Mouse (Mus musculus): ENCODE results near the gene Sh3bp5l. TPM values are rescaled to one million over a fixed set of nuclear protein-coding genes. Genes with fewer than 3 reads are reported as not detected.

Gene Sh3bp5l
- polyA plus RNA-seq, 1 experiment from 2014 or later = 34.6 TPM

DNA sequence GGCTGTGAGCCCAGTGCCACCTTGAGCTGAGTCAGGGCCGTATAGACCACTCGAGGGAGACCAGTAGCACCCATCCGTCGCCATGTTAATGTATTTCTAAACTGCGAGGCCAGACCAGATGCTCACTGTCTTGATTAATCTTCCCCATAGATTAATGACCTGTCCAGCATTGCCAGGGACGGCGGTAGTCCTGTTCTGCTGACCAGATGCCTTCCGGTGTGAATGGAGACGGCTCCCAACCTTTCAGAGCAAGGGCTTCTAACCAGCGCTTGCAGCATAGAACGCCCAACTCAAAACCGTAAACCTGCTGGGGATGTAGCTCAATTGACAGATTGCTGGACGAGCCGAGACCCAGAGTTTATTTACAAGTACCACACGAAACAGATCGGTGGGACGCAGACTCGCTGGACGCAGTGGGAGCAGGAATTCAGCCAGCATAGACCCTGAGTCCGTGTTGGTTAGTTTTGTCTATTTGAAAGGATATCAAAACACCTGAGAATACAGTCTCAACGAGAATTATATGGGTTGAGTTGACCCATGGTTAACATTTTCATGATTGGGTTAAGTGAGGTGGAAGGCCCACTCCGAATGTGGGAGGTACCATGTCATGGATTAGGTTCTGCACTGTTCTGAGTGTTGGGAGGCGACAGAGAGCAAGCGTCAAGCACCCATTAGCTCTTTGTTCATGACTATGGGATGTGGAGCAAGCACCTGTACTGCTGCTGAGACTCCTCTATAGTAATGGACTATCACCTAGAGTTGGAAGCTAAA is 6.8 kb upstream of the Sh3bp5l start:
- Histone ChIP-seq H3K27ac (peak overlapping the region; percentile 98), H3K4me1 (peaks cover 23% of the 10 kb centered on the region), H3K4me2 (peak overlapping the region; percentile 88), H3K27me3 (no peaks in the 10 kb centered on the region), H3K4me3 (peak overlapping the region; percentile 86), H3K9me3 (no peaks in the 10 kb centered on the region), H3K9ac (peak overlapping the region; percentile 89), H3K36me3 (peaks cover 23% of the 10 kb centered on the region)
- 11% methylated on average over 24 of the region's 24 CpGs for WGBS
- 0 out of 2 replicates have a peak, but pooled peaks have one; percentile 7 for ATAC-seq (ENCODE audit: insufficient number of reproducible peaks, insufficient read depth, low FRiP score, low TSS enrichment, low read depth)

DNA sequence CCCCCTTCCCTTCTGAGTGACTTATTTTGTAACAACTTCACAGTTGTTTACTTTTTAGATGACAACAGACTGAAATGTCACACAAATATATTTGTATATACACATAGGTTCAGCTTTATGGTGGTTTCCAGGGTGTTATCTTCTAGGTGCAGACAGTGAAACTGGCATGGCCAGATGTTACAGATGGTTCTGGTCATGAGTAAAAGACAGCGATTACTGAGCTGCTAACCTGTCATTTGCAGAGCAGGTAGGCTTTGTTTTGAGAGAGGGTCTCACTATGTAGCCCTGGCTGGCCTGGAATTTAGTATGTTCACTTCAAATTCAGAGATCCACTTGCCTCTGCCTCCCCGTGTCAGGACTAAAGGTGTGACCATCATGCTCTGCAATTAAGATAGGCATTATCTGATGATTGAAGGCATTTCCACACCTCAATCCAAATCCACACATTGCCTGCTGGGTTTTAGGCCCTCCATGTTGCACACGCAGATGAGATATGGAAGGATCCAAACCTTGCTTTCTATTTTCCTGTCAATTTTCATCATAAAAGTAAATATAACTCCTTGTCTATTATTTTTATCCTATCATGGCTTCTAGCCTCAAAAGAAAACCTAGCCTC is 5.8 kb upstream of the Sh3bp5l start:
- Histone ChIP-seq H3K9me3 (no peaks in the 10 kb centered on the region), H3K27ac (no peak overlapping the region), H3K9ac (no peak overlapping the region), H3K36me3 (peaks cover 16% of the 10 kb centered on the region), H3K4me3 (no peak overlapping the region), H3K4me2 (no peak overlapping the region), H3K27me3 (no peaks in the 10 kb centered on the region), H3K4me1 (peaks cover 31% of the 10 kb centered on the region)
- 85% methylated on average over 3 of the region's 3 CpGs for WGBS
- no peak for ATAC-seq (ENCODE audit: insufficient number of reproducible peaks, insufficient read depth, low FRiP score, low TSS enrichment, low read depth)

DNA sequence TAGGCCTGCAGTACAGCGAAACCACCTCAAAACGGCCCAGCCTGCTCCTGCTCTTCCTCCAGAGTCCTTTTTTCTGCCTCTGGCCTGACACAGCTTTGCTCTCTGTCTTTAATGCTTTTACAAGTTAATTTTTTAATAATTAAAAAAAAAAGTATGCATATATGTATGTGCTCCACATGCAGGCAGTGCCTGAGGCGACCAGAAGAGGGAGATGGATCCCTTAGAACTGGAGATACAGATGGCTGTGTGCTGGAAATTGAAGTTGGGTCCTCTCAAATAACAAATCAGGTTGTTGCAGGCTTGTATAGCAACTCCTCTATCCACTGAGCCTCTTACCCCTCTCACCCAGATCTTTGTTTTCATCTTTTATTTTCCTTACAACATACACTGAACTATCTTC is 3.7 kb upstream of the Sh3bp5l start:
- WGBS = 92% methylated on average over 3 of the region's 3 CpGs
- H3K27ac ChIP-seq = no peak overlapping the region
- no peak overlapping the region for H3K9ac ChIP-seq
- H3K9me3 ChIP-seq = no peaks in the 10 kb centered on the region
- no peak overlapping the region for H3K4me2 ChIP-seq
- H3K4me3 ChIP-seq = no peak overlapping the region
- peaks cover 33% of the 10 kb centered on the region for H3K4me1 ChIP-seq
- no peak for ATAC-seq (ENCODE audit: insufficient number of reproducible peaks, insufficient read depth, low FRiP score, low TSS enrichment, low read depth)
- peaks cover 16% of the 10 kb centered on the region for H3K36me3 ChIP-seq
- no peaks in the 10 kb centered on the region for H3K27me3 ChIP-seq

DNA sequence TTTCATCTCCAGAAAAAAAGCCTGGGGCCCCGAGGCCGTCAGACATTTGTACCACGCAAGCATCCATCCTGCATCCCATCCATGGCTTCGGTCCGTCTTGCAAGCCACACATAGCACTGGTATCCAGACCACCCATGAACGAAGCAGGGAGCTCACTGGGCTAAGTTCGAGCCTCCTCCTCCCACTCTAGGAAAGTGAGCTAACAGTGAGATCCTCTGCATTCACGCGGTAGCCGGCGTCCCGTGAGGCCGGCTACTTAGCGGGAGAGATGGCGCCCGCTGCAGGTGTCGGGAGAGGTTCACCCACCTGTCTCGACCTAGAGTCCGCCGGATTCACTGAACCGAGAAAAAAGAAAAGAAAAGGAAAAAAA is 633 bp upstream of the Sh3bp5l start:
- peaks cover 34% of the 10 kb centered on the region for H3K4me1 ChIP-seq
- peak overlapping the region; percentile 83 for H3K4me3 ChIP-seq
- under 1% methylated on average over 21 of the region's 21 CpGs for WGBS
- no peaks in the 10 kb centered on the region for H3K27me3 ChIP-seq
- peak overlapping the region; percentile 80 for H3K27ac ChIP-seq
- peak overlapping the region; percentile 95 for H3K4me2 ChIP-seq
- peaks cover 43% of the 10 kb centered on the region for H3K36me3 ChIP-seq
- no peak for ATAC-seq (ENCODE audit: insufficient number of reproducible peaks, insufficient read depth, low FRiP score, low TSS enrichment, low read depth)
- no peaks in the 10 kb centered on the region for H3K9me3 ChIP-seq
- peak overlapping the region; percentile 91 for H3K9ac ChIP-seq

DNA sequence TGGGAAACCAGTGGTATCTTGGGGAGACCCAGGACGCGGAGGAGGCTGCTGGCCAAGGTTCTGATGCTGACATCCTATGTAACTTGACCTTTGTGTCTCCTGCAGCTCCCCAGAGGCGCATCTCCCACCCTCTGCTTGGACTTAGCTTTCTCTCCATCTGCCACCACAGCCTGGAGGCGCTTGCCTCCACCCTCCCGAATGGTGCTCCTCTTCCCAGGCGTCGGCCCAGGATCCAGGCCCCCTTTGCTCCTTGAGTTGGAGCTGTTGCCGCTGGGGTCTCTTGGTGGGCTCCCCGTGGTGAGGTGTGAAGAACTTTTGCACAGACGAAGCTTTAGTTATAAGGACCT is 598 bp downstream of the Sh3bp5l start:
- 0 out of 2 replicates have a peak, but pooled peaks have one; percentile 1 for ATAC-seq (ENCODE audit: insufficient number of reproducible peaks, insufficient read depth, low FRiP score, low TSS enrichment, low read depth)
- H3K27ac ChIP-seq = peak overlapping the region; percentile 62; the same call in 1 of the 2 replicates

DNA sequence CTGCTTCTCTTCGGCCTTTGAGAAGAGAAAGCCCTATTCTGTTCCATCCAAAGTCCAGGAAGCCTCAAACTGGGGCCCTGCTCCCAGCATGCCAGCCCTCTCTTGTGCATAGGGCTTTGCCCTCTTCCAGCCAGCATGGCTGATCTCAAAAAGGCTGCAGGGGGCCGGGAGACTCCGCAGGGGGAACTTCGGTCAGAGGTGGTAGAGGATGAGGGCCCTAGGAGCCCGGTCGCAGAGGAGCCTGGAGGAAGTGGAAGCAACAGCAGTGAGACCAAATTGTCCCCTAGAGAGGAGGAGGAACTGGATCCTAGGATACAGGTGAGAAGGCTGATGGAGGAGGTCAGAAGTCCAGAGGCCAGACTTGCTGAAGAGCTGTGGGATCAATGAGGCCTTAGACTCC is 1.0 kb downstream of the Sh3bp5l start:
- Histone ChIP-seq H3K9ac (peak overlapping the region; percentile 91), H3K4me1 (peaks cover 34% of the 10 kb centered on the region), H3K27ac (no peak overlapping the region), H3K36me3 (peaks cover 50% of the 10 kb centered on the region), H3K27me3 (no peaks in the 10 kb centered on the region), H3K4me3 (peak overlapping the region; percentile 83), H3K9me3 (no peaks in the 10 kb centered on the region), H3K4me2 (peak overlapping the region; percentile 95)
- ATAC-seq (ENCODE audit: insufficient number of reproducible peaks, insufficient read depth, low FRiP score, low TSS enrichment, low read depth) = no peak
- 89% methylated on average over 6 of the region's 6 CpGs for whole genome bisulfite sequencing

More for the DNA sequence above, 598 bp downstream of the Sh3bp5l start:
- H3K27me3 ChIP-seq = no peaks in the 10 kb centered on the region
- H3K4me1 ChIP-seq = peaks cover 34% of the 10 kb centered on the region
- H3K36me3 ChIP-seq = peaks cover 46% of the 10 kb centered on the region
- H3K4me3 ChIP-seq = peak overlapping the region; percentile 83
- peak overlapping the region; percentile 91 for H3K9ac ChIP-seq
- WGBS = 12% methylated on average over 10 of the region's 10 CpGs
- no peaks in the 10 kb centered on the region for H3K9me3 ChIP-seq
- peak overlapping the region; percentile 95 for H3K4me2 ChIP-seq

DNA sequence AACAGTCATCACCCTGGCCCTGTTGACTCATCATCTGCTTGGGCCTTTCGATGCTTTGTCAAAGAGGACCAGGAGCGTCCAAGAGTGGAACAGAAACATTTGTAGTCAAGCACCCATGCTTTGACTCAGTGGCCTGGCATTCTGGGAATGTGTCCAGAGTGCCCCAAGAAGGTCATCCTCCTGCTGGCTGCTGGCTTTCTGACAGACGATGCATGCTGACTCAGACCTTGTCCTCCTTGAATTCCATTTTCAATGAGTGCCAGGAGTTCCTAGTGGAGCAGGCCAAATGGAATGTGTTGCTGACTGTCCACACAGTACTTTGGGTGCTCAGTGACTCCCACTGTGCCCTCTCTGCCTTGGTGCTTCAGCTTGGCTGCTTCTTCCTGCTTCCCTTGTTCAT is 4.2 kb downstream of the Sh3bp5l start:
- Histone ChIP-seq H3K9me3 (no peaks in the 10 kb centered on the region), H3K4me3 (no peak overlapping the region), H3K36me3 (peaks cover 60% of the 10 kb centered on the region), H3K9ac (no peak overlapping the region), H3K27ac (no peak overlapping the region), H3K4me1 (peaks cover 23% of the 10 kb centered on the region), H3K4me2 (no peak overlapping the region), H3K27me3 (no peaks in the 10 kb centered on the region)
- whole genome bisulfite sequencing = 84% methylated on average over 3 of the region's 3 CpGs
- ATAC-seq (ENCODE audit: insufficient number of reproducible peaks, insufficient read depth, low FRiP score, low TSS enrichment, low read depth) = no peak

DNA sequence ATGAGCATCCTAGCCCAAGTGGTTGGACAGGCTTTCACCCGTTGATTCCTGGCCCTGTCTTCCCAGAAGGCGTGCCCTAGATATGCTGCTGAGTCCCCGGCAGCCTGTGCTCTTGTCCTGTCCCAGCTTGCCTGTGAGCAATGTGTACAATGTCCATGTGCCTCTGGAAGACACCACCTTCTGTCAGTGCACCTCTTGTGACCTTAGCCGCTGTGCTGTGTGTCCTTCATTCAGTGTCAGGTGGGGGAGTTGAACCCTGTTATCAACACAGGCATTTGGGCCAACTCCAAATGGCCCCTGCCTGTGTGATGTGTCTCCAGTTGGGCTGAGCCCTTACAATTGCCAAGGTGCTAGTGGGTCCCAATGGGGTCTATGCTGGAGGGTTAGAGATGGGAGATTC is 16.2 kb downstream of the Sh3bp5l start:
- peaks cover 44% of the 10 kb centered on the region for H3K36me3 ChIP-seq
- WGBS = 86% methylated on average over 4 of the region's 4 CpGs

DNA sequence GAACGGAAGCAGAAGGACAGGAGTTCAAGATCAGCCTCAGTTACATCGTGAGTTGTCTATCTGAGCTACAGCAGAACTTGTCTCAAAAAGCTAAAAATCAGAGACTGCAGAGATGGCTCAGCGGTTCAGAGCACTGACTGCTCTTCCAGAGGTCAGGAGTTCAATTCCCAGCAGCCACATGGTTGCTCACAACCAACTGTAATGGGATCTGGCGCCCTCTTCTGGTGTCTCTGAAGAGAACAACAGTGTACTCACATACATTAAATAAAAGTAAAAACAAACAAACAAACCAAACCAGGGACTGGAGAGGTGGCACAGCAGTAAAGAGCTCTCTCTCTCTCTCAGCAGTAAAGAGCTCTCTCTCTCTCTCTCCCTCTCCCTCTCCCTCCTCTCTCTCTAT is 20.1 kb downstream of the Sh3bp5l start:
- Histone ChIP-seq H3K9ac (no peak overlapping the region), H3K4me1 (no peaks in the 10 kb centered on the region), H3K4me2 (no peak overlapping the region), H3K36me3 (peaks cover 23% of the 10 kb centered on the region), H3K27me3 (no peaks in the 10 kb centered on the region), H3K27ac (no peak overlapping the region), H3K9me3 (no peaks in the 10 kb centered on the region), H3K4me3 (no peak overlapping the region)
- 69% methylated on average over 4 of the region's 4 CpGs for WGBS
- no peak for ATAC-seq (ENCODE audit: insufficient number of reproducible peaks, insufficient read depth, low FRiP score, low TSS enrichment, low read depth)

More for the DNA sequence above, 16.2 kb downstream of the Sh3bp5l start:
- H3K9me3 ChIP-seq = no peaks in the 10 kb centered on the region
- no peaks in the 10 kb centered on the region for H3K4me1 ChIP-seq
- no peak overlapping the region for H3K4me2 ChIP-seq
- no peak overlapping the region for H3K27ac ChIP-seq
- no peak overlapping the region for H3K9ac ChIP-seq
- no peaks in the 10 kb centered on the region for H3K27me3 ChIP-seq
- no peak for ATAC-seq (ENCODE audit: insufficient number of reproducible peaks, insufficient read depth, low FRiP score, low TSS enrichment, low read depth)
- H3K4me3 ChIP-seq = no peak overlapping the region

DNA sequence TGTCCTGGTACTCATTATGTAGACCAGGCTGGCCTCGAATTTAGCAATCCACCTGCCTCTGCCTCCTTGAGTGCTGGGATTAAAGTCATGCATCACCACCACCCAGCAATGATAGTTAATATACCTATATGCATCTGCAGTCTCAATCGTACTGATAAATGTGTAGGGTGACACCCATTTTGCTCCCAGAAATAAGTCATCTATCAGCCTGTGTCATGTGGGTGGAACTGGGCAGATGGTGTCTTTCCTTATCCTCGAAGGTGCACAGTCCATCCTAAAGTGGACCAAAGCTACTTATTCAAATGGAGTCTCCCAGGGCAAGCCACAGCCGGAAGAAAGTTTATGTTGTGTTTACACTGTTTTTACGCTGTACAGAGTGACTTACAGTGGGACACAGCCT is 20.7 kb downstream of the Sh3bp5l start:
- Histone ChIP-seq H3K4me3 (no peak overlapping the region), H3K4me1 (no peaks in the 10 kb centered on the region), H3K4me2 (no peak overlapping the region), H3K27ac (no peak overlapping the region), H3K9me3 (no peaks in the 10 kb centered on the region), H3K9ac (no peak overlapping the region), H3K27me3 (no peaks in the 10 kb centered on the region), H3K36me3 (peaks cover 18% of the 10 kb centered on the region)
- WGBS = 90% methylated on average over 5 of the region's 5 CpGs
- ATAC-seq (ENCODE audit: insufficient number of reproducible peaks, insufficient read depth, low FRiP score, low TSS enrichment, low read depth) = no peak

DNA sequence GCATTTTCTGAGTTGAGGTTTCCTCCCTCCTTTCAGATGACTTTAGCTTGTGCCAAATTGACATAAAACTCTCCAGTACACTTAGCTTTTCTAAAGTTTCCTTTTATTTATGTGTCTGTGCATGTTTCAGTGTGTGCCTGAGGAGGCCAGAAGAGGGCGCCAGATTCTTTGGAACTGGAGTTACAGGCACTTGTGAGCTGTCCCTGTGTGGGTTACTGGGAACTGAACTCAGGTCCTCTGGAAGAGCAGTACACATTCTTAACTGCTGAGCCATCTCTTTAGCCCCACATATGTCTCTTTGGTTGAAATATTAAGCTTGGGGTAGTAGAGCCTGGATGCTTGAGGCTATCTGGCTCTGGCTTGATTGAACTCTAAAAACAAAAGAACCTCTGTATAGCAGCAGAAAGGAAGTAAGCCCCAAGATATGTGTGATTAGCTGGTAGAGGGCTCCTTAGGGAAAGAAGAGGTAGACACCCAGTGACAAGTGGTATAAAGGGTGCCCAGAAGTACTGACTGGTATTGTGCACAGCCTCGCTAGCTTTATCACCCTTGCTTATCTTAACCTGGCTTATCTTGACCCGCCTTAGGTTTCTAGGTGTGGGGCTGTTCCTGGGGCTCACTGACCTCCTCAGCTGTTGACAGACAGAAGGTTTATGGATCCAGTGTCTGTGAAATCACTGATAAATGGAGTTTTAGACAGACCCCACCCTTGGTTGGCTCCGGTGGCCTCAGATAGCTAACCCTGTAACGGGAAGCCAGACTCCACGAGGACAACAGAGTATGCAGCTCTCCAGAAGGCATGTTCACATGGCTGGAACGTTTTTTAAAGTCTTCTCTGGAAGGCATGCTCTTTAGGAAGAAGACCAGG is 22.4 kb downstream of the Sh3bp5l start:
- no peak overlapping the region for H3K4me3 ChIP-seq
- no peaks in the 10 kb centered on the region for H3K27me3 ChIP-seq
- H3K9me3 ChIP-seq = no peaks in the 10 kb centered on the region
- H3K36me3 ChIP-seq = peaks cover under 1% of the 10 kb centered on the region; the same call in 1 of the 2 replicates
- no peak overlapping the region for H3K4me2 ChIP-seq
- whole genome bisulfite sequencing = 62% methylated on average over 7 of the region's 7 CpGs
- H3K9ac ChIP-seq = no peak overlapping the region
- ATAC-seq (ENCODE audit: insufficient number of reproducible peaks, insufficient read depth, low FRiP score, low TSS enrichment, low read depth) = no peak
- H3K4me1 ChIP-seq = no peaks in the 10 kb centered on the region
- H3K27ac ChIP-seq = no peak overlapping the region
